Mouse (Mus musculus) thymus, adult 2 months (tissue): ENCODE measurements at regions not wholly inside any gene's neighbourhood (a gene's known extent, or its start where the extent isn't known, plus 50 kb on each side); places are given as distances from the start of the nearest gene placed in this dataset.
A peak's percentile ranks its signal among the peaks of the same experiment; 100 is the strongest.
"Not testable (repeated sequence)": the region's sequence is repeated elsewhere in the genome, so short reads cannot be mapped to it uniquely, and the experiment has no call there.

Experiments used
- DNase-seq: peaks from one replicate; pipeline ENCODE4 v3.0.0; 2021
- H3K27ac ChIP-seq: fragments of 200-500 bp; 2 replicates; pipeline ENCODE4 v1.5.1; 2012; ENCODE audit warnings: low read length, control low read depth; ENCODE audit not compliant: control insufficient read depth, insufficient read depth
- H3K27me3 ChIP-seq: fragments of 200-500 bp; 2 replicates; pipeline ENCODE4 v1.6.1; 2012; ENCODE audit warnings: mild to moderate bottlenecking, low read length, moderate library complexity, mixed read lengths; ENCODE audit not compliant: control insufficient read depth, insufficient read depth
- H3K36me3 ChIP-seq: fragments of 200-500 bp; 2 replicates; pipeline ENCODE4 v1.6.1; 2012; ENCODE audit warnings: mild to moderate bottlenecking, low read length, moderate library complexity; ENCODE audit not compliant: control insufficient read depth, insufficient read depth
- H3K4me1 ChIP-seq: fragments of 200-500 bp; replicated peaks from 2 replicates; pipeline ENCODE4 v1.6.1; 2012; ENCODE audit warnings: low read length; ENCODE audit not compliant: control insufficient read depth, insufficient read depth
- H3K4me3 ChIP-seq: fragments of 200-500 bp; 2 replicates; pipeline ENCODE4 v1.5.1; 2012; ENCODE audit warnings: mild to moderate bottlenecking, low read length, control low read depth, moderate library complexity; ENCODE audit not compliant: control insufficient read depth, insufficient read depth
- CTCF ChIP-seq: fragments of 200-500 bp; IDR thresholded peaks from 2 replicates; pipeline ENCODE4 v1.5.1; 2012; ENCODE audit warnings: mild to moderate bottlenecking, control low read depth, low read length, moderate library complexity, borderline replicate concordance; ENCODE audit not compliant: control insufficient read depth, poor library complexity, insufficient read depth; ENCODE audit errors: extremely low read depth
- POLR2A ChIP-seq: fragments of 200-500 bp; IDR thresholded peaks from 2 replicates; pipeline ENCODE4 v1.6.1; 2012; ENCODE audit warnings: mild to moderate bottlenecking, low read length, control low read depth, moderate library complexity; ENCODE audit not compliant: control insufficient read depth, poor library complexity, insufficient read depth; ENCODE audit errors: extremely low read depth
- WGBS: fragments of 180-500 bp; shearing (Covaris S2); methylation state at CpG from one replicate; pipeline ENCODE4 v1.1.7; 2018; 5-methylcytosine and 5-hydroxymethylcytosine counted together

DNA sequence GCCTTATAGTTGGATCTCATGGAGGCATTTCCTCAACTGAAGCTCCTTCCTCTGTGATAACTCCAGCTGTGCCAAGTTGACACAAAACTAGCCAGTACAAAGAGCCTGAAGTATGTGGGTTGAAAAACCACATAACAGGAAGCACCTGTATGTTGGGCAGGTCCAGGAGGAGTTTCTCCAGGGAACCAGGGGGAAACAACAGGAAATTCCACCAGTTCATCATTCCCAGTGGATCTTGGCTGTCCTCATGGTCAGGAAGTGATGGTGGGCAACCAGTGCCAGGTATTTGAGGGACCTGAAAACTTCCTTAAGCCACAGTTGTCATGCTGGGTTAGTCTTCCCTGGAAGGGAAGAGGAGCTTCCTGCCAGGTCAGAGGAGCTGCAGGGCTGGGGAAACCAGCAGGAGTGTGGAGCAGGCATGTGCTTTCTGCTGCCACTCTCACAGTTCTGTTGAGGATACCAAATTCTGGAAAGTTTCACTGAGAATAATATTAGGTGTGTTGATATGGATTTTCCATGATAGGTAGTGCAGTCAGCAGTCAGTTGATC is 52.4 kb upstream of the Tnfrsf8 start:
- TF ChIP-seq POLR2A (no peak), CTCF (no peak)
- DNase-seq, result peak; percentile 20
- no peaks in the 10 kb centered on the region for H3K27me3 ChIP-seq
- H3K36me3 ChIP-seq, result no peaks in the 10 kb centered on the region
- no peak overlapping the region for H3K4me3 ChIP-seq
- H3K27ac ChIP-seq, result peak overlapping the region; percentile 77
- H3K4me1 ChIP-seq, result peaks cover 11% of the 10 kb centered on the region

GRCm38 (mm10) chr4:145366301-145366700 is 51.3 kb upstream of the Tnfrsf8 start:
- no peaks in the 10 kb centered on the region for H3K36me3 ChIP-seq
- TF ChIP-seq CTCF (no peak), POLR2A (no peak)
- WGBS, result 24% methylated on average over 5 of the region's 5 CpGs
- H3K4me3 ChIP-seq, result no peak overlapping the region
- DNase-seq, result peak; percentile 35
- H3K27ac ChIP-seq, result no peak overlapping the region
- peaks cover 11% of the 10 kb centered on the region for H3K4me1 ChIP-seq
- no peaks in the 10 kb centered on the region for H3K27me3 ChIP-seq

GRCm38 (mm10) chr4:145365793-145366192 is 50.8 kb upstream of the Tnfrsf8 start:
- WGBS, result 97% methylated on average over 2 of the region's 2 CpGs
- not testable (repeated sequence) for H3K27me3 ChIP-seq

More at GRCm38 (mm10) chr4:145365793-145366192, 50.8 kb upstream of the Tnfrsf8 start:
- H3K4me3 ChIP-seq, H3K36me3 ChIP-seq, H3K27ac ChIP-seq, DNase-seq: not testable (repeated sequence)
- peaks cover 13% of the 10 kb centered on the region for H3K4me1 ChIP-seq
